Mouse (Mus musculus) ES-E14 (cell line): Measurements from ENCODE around the gene Tmem218. TPM values are rescaled to one million over a fixed set of nuclear protein-coding genes. Genes with fewer than 3 reads are reported as not detected.
A peak's percentile ranks its signal among the peaks of the same experiment; 100 is the strongest.

Source experiments
- DNase-seq: peaks from one replicate; pipeline ENCODE4 v3.0.0-alpha.2; 2013; ENCODE audit warnings: low read depth, low spot score
- H3K27ac ChIP-seq: 2 replicates; pipeline ENCODE4 v1.5.1; 2012; ENCODE audit warnings: low read depth, mild to moderate bottlenecking, low read length, moderate library complexity, mixed read lengths; ENCODE audit not compliant: poor library complexity, insufficient read depth, severe bottlenecking
- H3K36me3 ChIP-seq: 2 replicates; pipeline ENCODE4 v1.6.1; 2012; ENCODE audit warnings: mild to moderate bottlenecking, low read length, moderate library complexity, mixed read lengths; ENCODE audit not compliant: control insufficient read depth, poor library complexity, insufficient read depth, severe bottlenecking
- H3K4me1 ChIP-seq, 2 experiments: fragments of 150-350 bp in 1 of 2; sonication (generic) in 1 of 2; 2 replicates each; pipeline ENCODE4 v1.6.1; 2012; ENCODE audit warnings: low read length in 2 of 2, mild to moderate bottlenecking in 1 of 2, mixed read lengths in 1 of 2; ENCODE audit not compliant: control insufficient read depth in 2 of 2, insufficient read depth in 2 of 2, poor library complexity in 1 of 2
- H3K4me3 ChIP-seq, 2 experiments: fragments of 150-350 bp in 1 of 2; sonication (generic) in 1 of 2; 2 replicates each; pipeline ENCODE4 v1.5.1; 2012; ENCODE audit warnings: low read length in 2 of 2, low read depth in 1 of 2, mild to moderate bottlenecking in 1 of 2, mixed read lengths in 1 of 2; ENCODE audit not compliant: insufficient read depth in 1 of 2, poor library complexity in 1 of 2, severe bottlenecking in 1 of 2
- H3K9ac ChIP-seq: 2 replicates; pipeline ENCODE4 v1.6.1; 2012; ENCODE audit warnings: low read depth, mild to moderate bottlenecking, low read length, mixed read lengths; ENCODE audit not compliant: poor library complexity, insufficient read depth, severe bottlenecking
- H3K9me3 ChIP-seq: fragments of 150-350 bp; sonication (generic); 2 replicates; pipeline ENCODE4 v1.6.1; 2012; ENCODE audit warnings: low read depth, mild to moderate bottlenecking, low read length; ENCODE audit not compliant: control insufficient read depth, insufficient read depth
- CHD2 ChIP-seq: IDR thresholded peaks from 2 replicates; pipeline ENCODE4 v1.6.1; 2014; ENCODE audit warnings: mild to moderate bottlenecking, low read depth, low read length, inconsistent platforms
- HCFC1 ChIP-seq: IDR thresholded peaks from 2 replicates; pipeline ENCODE4 v1.6.1; 2012; ENCODE audit warnings: low read length, inconsistent platforms, borderline replicate concordance; ENCODE audit not compliant: insufficient read depth
- MAFK ChIP-seq: IDR thresholded peaks from 2 replicates; pipeline ENCODE4 v1.6.1; 2014; ENCODE audit warnings: mild to moderate bottlenecking, low read depth, low read length, inconsistent platforms; ENCODE audit not compliant: insufficient read depth
- ZC3H11A ChIP-seq: IDR thresholded peaks from 2 replicates; pipeline ENCODE4 v1.6.1; 2012; ENCODE audit warnings: low read depth, mild to moderate bottlenecking, inconsistent platforms, low read length, borderline replicate concordance
- ZNF384 ChIP-seq: IDR thresholded peaks from 2 replicates; pipeline ENCODE4 v1.6.1; 2012; ENCODE audit warnings: low read depth, low read length, inconsistent platforms
- in situ Hi-C, 2 experiments: fragments of 600-800 bp; cut with MboI; formaldehyde crosslinking; loops; one replicate each; pipeline ENCODE4 v1.15.1; 2025; ENCODE audit warnings: low sequenced_read_pairs in 2 of 2, inconsistent platforms in 1 of 2; ENCODE audit not compliant: unreplicated experiment in 2 of 2
- total RNA-seq: library from RNA; depleted of rRNA; stranded (reverse); fragments of 300-350 nt; gene quantifications from 2 replicates; pipeline ENCODE4 v1.2.3, GENCODE M21; 2012

Tmem218 gene
- total RNA-seq, 1 experiment = 3.3 TPM

GRCm38 (mm10) chr9:37176002-37176401 lies 32.0 kb upstream of the Tmem218 start:
- Histone ChIP-seq H3K27ac (no peak overlapping the region), H3K9me3 (no peaks in the 10 kb centered on the region), H3K36me3 (no peaks in the 10 kb centered on the region), H3K4me1 (peaks cover 4 to 5% of the 10 kb centered on the region in 2 experiments), H3K9ac (no peak overlapping the region), H3K4me3 (no peak overlapping the region)
- no peak for DNase-seq
- in situ Hi-C loops = no loop called here
- no peak for TF ChIP-seq ZC3H11A
- no peak for TF ChIP-seq ZNF384
- TF ChIP-seq MAFK = no peak
- TF ChIP-seq CHD2 = no peak
- TF ChIP-seq HCFC1 = no peak

GRCm38 (mm10) chr9:37177107-37177506 lies 30.9 kb upstream of the Tmem218 start:
- TF ChIP-seq HCFC1 = no peak
- TF ChIP-seq MAFK = no peak
- TF ChIP-seq ZC3H11A = peak; percentile 77
- no peak for TF ChIP-seq ZNF384
- no peak for TF ChIP-seq CHD2
- in situ Hi-C loops = no loop called here
- H3K4me3 ChIP-seq = peak overlapping the region in 1 of 2 experiments; percentile 31; a peak in 1 of 4 replicates
- no peaks in the 10 kb centered on the region for H3K36me3 ChIP-seq
- no peak overlapping the region for H3K27ac ChIP-seq
- no peak overlapping the region for H3K9ac ChIP-seq
- peak; percentile 75 for DNase-seq
- H3K4me1 ChIP-seq = peaks cover 4 to 5% of the 10 kb centered on the region in 2 experiments
- H3K9me3 ChIP-seq = no peaks in the 10 kb centered on the region

GRCm38 (mm10) chr9:37177551-37177950 lies 30.5 kb upstream of the Tmem218 start:
- Histone ChIP-seq H3K4me3 (peak overlapping the region in 1 of 2 experiments; percentile 31; a peak in 1 of 4 replicates), H3K36me3 (no peaks in the 10 kb centered on the region), H3K9me3 (no peaks in the 10 kb centered on the region), H3K27ac (no peak overlapping the region; the same call in 1 of the 2 replicates), H3K9ac (no peak overlapping the region), H3K4me1 (peaks cover 4 to 5% of the 10 kb centered on the region in 2 experiments)
- DNase-seq = no peak
- no peak for TF ChIP-seq CHD2
- TF ChIP-seq ZNF384 = no peak
- TF ChIP-seq HCFC1 = no peak
- no peak for TF ChIP-seq MAFK
- no peak for TF ChIP-seq ZC3H11A
- in situ Hi-C loops = no loop called here

- Histone ChIP-seq H3K9ac (no peak overlapping the region), H3K9me3 (no peaks in the 10 kb centered on the region), H3K4me1 (peaks cover 4 to 5% of the 10 kb centered on the region in 2 experiments), H3K4me3 (no peak overlapping the region), H3K36me3 (no peaks in the 10 kb centered on the region), H3K27ac (no peak overlapping the region)
- TF ChIP-seq MAFK = no peak
- TF ChIP-seq HCFC1 = no peak
- no peak for TF ChIP-seq ZNF384
- no peak for TF ChIP-seq CHD2
- no peak for TF ChIP-seq ZC3H11A
- DNase-seq = no peak
- in situ Hi-C loops = no loop called here
These were observed 29.1 kb upstream of the Tmem218 start for GRCm38 (mm10) chr9:37178911-37179310.

GRCm38 (mm10) chr9:37179596-37179995 lies 28.4 kb upstream of the Tmem218 start:
- Histone ChIP-seq H3K36me3 (no peaks in the 10 kb centered on the region), H3K9me3 (no peaks in the 10 kb centered on the region), H3K9ac (no peak overlapping the region), H3K4me3 (no peak overlapping the region), H3K27ac (no peak overlapping the region), H3K4me1 (peaks cover 4 to 5% of the 10 kb centered on the region in 2 experiments)
- in situ Hi-C loops = no loop called here
- no peak for DNase-seq
- TF ChIP-seq MAFK = no peak
- TF ChIP-seq ZNF384 = no peak
- no peak for TF ChIP-seq ZC3H11A
- TF ChIP-seq CHD2 = no peak
- TF ChIP-seq HCFC1 = no peak
